Mouse (Mus musculus): ENCODE data around the gene Zfp277. TPM values are rescaled to one million over a fixed set of nuclear protein-coding genes. Genes with fewer than 3 reads are reported as not detected.

Zfp277 gene
- polyA plus RNA-seq (2012; rRNA removed) = 0.56 and 0.89 TPM in 2 replicates

DNA sequence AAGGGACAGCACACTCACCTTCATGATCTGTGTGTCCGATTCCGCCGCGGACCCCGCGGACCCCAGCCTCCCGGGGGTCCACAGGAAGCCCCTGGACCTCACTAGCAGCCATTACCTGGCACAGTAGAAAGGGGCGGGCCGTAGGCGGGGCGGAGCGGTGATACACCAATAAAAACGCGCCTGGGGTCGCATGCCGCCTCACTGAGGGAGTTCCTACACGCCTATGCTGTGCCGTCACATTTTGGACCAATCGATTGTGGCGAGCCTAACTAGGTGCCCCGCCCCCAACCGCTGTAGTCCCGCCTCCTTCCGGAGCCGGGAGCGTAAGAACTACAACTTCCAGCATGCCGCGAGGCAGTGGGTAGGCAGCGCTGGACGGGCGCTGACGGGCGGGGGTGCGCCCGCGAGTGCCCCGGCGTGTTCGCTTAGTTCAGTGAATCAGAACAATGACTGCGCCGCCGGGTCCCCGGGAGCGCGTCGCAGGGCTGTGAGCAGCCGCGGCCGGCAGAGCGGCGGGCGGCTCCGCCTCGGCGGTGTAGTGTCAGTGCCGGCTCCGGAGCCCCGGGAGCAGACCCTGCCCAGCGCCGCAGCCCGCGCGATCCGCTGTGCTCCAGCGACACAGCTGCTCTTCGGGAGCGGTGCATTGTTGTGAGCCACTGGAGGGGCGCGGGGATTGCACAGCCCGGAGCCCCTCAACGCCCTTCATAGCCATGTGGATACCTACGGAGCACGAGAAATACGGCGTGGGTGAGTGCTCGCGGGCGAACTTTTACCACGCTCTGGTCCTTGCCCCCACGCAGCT lies at the start of gene Zfp277, which contains the start of gene Dock4:
Zfp277 (minus strand) TSS at position 255 of the 802 bp plus-strand sequence.
Dock4 (plus strand) TSS at position 305 of the 802 bp plus-strand sequence.

Other genes starting within 250 kb of the Zfp277 start
- gene Lsmem1, start 246.4 kb downstream of the Zfp277 start, polyA plus RNA-seq (2012; rRNA removed) = not detected in 2 replicates
- gene Ifrd1, start 197.4 kb downstream of the Zfp277 start, polyA plus RNA-seq (2012; rRNA removed) = 13.0 and 32.5 TPM in 2 replicates
- gene Dock4, start 50 bp upstream of the Zfp277 start, polyA plus RNA-seq (2012; rRNA removed) = 0.75 and 0.90 TPM in 2 replicates

Data from stomach, adult 2 months (tissue).